Mouse (Mus musculus): ENCODE results near the gene Zfp385a. TPM values are rescaled to one million over a fixed set of nuclear protein-coding genes. Genes with fewer than 3 reads are reported as not detected.

The Zfp385a gene
- total RNA-seq, 2 experiments from 2014 or later, result 8.0 to 13.0 TPM

DNA sequence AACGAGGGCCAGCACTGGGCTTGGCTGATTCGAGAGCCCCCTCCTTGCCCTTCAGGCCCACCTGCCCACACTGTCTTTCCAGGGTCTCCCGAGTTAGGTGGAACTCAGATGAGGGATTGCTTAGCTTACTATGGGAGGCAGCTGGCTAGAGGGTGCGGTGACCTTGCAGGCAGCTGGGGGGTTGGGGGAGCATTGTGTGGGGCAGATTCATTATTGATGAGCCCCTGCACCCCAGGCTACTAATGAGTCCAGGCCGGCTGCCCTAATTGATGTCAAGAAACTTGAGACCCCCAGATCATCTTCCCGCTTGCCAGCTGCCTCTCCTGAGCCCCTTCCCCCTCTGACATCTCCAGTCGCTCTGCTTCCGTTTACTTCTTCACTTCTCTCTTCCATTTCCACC, 1.7 kb upstream of the Zfp385a start:
- TF ChIP-seq CTCF (IDR thresholded peaks at IDR 0.05), result no peak
- intact Hi-C loops (cut with DNase I), result no loop called here
- no peak overlapping the region for H3K27ac ChIP-seq
- no peak for DNase-seq
- H3K4me3 ChIP-seq, result no peak overlapping the region

DNA sequence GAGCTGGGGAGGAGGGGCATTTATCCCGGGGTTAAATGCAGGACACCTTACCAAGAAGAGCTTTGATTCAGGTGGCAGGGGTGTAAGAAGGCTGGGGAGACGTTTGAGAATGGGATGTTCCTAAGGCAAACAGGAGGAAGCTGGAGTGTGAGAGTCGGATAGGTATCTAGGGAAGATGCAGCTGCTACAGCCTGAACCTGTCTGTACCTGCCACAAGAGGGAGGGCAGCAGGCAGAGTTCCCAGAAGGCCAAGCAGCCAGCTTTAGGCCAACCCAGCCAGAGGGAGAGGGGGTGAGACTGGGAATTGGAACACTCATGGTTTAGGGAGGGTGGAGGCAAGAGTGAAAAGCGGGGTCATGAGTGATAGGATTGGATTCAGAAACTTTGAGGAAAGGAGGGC, 893 bp upstream of the Zfp385a start:
- DNase-seq, result no peak
- Histone ChIP-seq H3K4me3 (no peak overlapping the region), H3K27ac (no peak overlapping the region)
- intact Hi-C loops (cut with DNase I), result no loop called here
- no peak for TF ChIP-seq CTCF (IDR thresholded peaks at IDR 0.05)

DNA sequence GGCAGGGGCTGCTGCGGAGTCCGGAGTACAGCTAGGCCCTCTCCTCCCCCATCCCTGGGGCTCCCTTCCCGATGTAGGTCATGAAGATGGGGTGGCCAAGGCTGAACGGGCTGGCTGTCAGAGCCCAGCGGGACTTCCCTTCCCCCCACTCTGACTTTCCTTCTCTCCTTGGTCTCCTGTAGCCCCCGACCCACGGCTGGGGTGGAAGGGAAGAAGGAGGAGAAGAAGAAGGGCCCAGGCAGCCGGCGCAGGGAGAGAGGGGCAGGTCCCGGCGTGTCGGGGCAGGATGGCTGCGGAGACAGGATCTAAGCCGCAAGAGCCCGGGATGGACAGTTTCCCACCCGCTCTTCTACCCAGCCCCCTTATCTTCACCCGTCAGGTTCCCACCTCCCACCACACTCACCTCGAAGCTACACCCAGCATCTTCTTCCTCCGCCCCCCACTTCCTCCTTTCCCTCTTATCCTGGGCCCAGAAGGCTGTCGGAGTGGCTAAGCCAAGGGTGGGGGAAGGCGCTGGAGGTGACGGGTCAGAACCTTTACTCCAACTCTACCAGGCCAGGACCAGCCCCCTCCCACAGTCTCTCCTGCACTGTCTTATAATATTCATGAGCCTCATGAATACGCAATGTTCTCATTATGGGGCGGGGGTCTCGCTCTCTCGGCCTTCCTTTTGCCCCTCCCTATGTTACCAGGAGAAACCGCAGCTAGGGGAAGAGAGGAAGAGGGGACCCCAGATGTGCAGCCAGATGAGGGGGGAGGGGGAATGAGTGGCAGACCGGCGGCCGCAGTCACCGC, 530 bp downstream of the Zfp385a start:
- H3K4me3 ChIP-seq, result peak overlapping the region; percentile 71
- intact Hi-C loops (cut with DNase I), result no loop called here
- no peak for DNase-seq
- no peak overlapping the region for H3K27ac ChIP-seq
- no peak for TF ChIP-seq CTCF (IDR thresholded peaks at IDR 0.05)

DNA sequence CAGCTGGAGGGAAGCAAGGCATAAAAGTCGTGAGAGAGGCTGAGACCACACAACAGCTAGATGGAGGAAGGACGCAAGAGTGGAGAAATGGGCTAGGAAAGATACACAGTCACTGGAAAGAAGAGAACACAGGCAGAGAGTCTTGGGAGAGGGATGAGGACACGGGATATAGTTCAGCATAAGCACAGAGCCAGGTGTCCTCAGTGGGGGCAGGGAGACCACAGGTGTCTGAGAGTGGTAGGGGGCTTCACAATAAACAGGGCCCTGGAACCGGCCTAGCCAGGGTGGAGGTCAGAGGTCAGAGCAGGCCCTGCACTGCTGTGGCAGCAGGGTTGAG, 1.1 kb downstream of the Zfp385a start:
- H3K4me3 ChIP-seq, result no peak overlapping the region
- no peak overlapping the region for H3K27ac ChIP-seq
- intact Hi-C loops (cut with DNase I), result no loop called here
- no peak for DNase-seq
- TF ChIP-seq CTCF (IDR thresholded peaks at IDR 0.05), result no peak

DNA sequence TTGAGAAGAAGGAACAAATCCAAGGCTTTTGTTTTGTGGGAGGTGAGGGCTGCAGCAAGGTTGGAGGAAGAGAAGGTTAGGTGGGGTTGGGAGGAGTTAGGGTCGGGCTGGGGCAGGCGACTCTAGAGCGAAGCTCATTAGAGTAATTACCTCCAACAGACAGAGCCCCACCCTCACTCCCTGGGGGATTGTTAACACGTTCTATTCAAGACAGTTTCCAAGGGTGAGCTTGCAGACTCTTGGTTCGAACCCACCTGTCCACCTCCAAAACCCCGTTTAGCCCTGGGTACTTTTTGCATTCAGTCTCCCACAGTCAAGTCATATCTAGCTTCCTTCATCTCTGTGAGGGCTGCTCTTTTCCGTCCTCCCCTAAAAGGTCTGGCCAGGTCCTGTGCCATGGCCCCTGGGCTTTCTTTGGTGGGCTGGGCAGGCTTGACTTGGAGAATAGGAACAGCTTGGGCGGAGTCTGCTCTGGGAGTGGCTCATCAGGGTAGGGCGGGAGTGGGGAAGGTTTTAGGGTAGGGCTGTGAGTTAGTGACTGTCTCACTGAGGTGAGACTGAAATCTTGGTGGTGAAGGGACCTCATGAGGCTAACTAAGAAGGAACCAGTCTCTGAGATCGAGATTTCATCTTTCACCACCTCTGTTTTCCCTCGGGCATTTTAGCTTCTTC, 2.8 kb downstream of the Zfp385a start:
- H3K27ac ChIP-seq, result no peak overlapping the region
- TF ChIP-seq CTCF (IDR thresholded peaks at IDR 0.05), result no peak
- no peak overlapping the region for H3K4me3 ChIP-seq
- intact Hi-C loops (cut with DNase I), result no loop called here
- no peak for DNase-seq

DNA sequence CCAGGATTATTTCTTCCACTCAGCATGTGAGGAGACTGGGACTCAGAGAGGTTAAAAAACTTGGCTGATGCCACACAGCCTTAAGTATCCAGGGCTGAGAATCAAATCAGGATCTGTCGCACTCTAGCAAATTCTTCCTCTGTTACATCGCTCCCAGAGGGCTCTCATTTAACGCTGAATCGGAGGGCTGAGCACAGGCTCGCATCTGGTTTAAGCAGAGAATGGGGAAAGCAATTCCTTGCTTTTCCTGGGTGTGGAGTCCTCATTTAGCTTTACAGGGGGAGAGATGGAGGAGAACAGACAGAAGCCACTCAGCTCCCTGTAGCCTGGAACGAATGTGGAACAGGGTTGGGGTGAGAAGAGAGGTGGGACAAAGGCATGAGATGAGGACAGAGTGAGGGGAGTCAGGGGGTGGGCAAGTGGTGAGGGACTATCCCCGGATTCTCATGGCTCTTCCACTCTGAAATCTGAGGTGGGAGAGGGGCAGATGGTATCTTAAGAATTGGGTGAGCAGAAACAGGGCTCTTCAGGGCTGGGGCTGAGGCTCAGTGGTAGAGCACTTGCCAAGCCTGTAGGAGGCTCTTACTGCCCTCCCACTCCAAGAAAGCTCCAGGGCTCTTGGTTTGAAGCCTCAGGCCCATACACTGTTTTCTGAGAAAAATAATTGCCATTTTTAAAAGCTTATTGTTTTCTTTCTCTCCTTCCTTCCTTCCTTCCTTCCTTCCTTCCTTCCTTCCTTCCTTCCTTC, 4.2 kb downstream of the Zfp385a start:
- DNase-seq, result no peak
- intact Hi-C loops (cut with DNase I), result no loop called here
- TF ChIP-seq CTCF (IDR thresholded peaks at IDR 0.05), result no peak
- H3K4me3 ChIP-seq, result no peak overlapping the region
- H3K27ac ChIP-seq, result peak overlapping the region; percentile 35; the same call in 1 of the 2 replicates

DNA sequence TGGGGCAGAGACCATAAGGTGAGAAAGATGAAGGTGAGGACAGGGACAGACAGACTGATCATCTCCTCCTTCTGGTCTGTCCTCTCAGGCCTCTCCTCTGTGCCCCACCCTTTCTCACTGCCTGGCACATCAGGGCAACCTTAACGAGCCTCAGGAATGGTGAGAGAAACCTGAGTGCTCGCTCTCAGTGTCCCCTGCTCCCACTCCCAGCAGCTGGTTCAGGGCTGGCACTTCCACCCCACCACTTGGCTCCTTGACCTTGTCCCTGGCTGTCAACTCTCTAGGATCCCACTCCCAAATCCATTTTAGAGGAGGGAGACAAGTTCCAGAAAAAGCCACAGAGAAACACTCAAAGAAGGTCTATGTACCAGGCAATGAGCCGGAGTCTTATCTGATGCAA, 4.9 kb downstream of the Zfp385a start:
- TF ChIP-seq CTCF (IDR thresholded peaks at IDR 0.05), result no peak
- DNase-seq, result peak; percentile 65
- intact Hi-C loops (cut with DNase I), result no loop called here
- peak overlapping the region; percentile 35; the same call in 1 of the 2 replicates for H3K27ac ChIP-seq
- H3K4me3 ChIP-seq, result no peak overlapping the region

DNA sequence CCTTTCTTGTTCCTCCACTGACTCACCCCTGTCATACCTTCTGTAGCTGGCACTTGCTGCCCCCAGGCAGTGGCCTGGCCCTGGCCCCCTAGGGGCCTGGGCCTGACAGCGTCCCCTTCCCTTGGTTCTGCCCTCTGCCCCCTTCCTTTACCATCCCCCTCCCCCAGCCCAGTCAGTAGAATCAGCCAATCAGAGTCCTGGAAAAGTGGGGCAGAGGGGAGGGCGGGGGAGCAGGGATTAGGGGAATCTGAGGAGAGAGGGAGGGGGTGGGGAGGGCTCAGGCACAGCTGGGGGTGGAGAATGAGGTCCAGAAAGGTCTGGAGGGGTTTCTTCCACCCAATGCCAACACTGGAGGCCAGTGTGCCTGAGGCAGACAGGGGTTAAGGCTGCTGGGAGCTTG, 5.7 kb downstream of the Zfp385a start:
- no peak for DNase-seq
- H3K27ac ChIP-seq, result peak overlapping the region; percentile 59
- TF ChIP-seq CTCF (IDR thresholded peaks at IDR 0.05), result no peak

DNA sequence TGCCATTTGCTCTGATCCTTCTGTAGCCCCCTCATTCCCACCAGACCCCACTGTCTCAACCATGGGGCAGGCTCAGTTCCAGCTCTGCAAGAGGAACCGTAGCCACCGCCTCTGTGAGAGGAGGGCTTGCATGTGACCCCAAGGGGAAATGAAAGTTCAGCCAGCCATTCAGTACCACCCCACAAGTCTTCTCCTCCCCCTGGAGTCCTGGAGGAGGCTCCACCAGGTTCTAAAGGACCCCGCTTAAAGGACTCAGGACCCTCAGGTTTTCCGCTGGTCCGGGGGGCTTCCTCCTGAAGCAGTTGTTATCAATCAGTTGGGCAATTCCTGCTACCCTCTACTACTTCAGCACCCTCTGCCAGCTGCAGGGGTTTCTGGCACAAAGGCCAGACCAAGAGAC, 6.2 kb downstream of the Zfp385a start:
- no peak for TF ChIP-seq CTCF (IDR thresholded peaks at IDR 0.05)
- DNase-seq, result peak; percentile 52
- intact Hi-C loops (cut with DNase I), result no loop called here
- peak overlapping the region; percentile 59 for H3K27ac ChIP-seq
- peak overlapping the region; percentile 47 for H3K4me3 ChIP-seq

More for the DNA sequence above, 5.7 kb downstream of the Zfp385a start:
- intact Hi-C loops (cut with DNase I), result no loop called here
- H3K4me3 ChIP-seq, result peak overlapping the region; percentile 47

DNA sequence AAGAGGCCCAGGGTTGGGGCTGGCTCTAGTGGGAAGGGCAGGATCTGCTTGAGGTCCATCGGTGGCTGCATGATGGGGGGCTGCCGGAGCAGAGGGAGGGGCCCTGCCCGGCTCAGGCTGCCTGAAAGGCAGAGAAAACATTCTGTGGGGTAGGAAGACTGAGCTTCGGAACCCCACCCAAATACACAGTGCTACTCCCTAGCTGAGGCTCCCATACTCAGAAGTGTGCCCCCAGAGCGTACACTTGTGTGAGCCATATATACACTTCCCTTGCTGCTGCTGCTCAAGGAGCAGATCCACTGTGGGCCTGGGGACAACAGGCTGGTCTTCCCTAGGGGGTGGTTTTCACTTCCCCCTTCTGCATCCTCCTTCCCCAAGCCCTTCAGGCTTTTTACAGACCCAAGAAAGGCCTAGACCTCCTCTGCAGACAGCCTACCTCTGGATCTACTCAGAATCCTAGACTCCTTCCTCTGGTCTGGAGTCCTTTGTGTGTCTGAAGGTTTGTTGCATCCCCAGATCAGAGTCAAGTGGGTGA, 6.7 kb downstream of the Zfp385a start:
- intact Hi-C loops (cut with DNase I), result no loop called here
- peak overlapping the region; percentile 31; the same call in 1 of the 2 replicates for H3K27ac ChIP-seq
- no peak for DNase-seq
- H3K4me3 ChIP-seq, result peak overlapping the region; percentile 47
- TF ChIP-seq CTCF (IDR thresholded peaks at IDR 0.05), result no peak

DNA sequence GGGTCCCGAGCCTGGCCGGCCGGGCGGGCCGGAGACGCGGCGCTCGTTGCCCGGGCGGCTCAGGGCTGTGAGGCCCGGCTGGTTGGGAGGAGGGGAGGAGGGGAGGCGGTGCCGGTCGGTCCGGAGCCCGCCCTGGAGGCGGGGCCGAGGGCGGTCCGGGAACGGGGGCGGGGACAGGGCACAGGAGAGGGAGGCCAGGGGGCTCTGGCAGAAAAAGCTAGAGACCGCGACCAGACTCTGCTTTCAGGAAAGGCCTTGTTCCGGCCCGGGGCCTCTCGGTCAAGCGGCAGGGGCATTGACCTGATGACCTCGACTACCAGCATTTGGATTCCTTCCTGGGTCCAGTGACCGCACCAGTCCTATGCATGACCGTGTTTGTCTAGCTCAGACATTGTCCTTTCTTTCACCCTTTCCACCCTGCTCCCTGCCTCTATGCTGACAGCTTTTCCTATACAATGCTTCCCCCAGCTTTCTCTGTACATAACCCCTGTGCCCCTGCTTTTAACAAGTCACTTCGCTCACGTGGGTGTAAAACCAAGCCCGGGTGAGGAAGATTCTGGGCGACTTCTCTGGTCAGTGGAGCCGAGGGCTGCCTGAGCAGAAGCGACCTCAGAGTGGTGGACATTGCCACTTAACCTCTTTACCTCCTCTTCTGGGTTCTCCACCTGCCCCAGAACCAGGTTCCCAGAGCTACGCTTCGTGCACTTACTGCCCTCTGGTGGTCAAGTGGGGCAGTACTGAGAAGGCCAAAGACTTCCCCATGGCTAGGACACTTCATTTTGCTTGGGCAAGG, 16.2 kb downstream of the Zfp385a start:
- DNase-seq, result peak; percentile 95
- intact Hi-C loops (cut with DNase I), result no loop called here
- Histone ChIP-seq H3K27ac (peak overlapping the region; percentile 83), H3K4me3 (peak overlapping the region; percentile 88)
- TF ChIP-seq CTCF (IDR thresholded peaks at IDR 0.05), result no peak; the same call in 1 of the 2 replicates

DNA sequence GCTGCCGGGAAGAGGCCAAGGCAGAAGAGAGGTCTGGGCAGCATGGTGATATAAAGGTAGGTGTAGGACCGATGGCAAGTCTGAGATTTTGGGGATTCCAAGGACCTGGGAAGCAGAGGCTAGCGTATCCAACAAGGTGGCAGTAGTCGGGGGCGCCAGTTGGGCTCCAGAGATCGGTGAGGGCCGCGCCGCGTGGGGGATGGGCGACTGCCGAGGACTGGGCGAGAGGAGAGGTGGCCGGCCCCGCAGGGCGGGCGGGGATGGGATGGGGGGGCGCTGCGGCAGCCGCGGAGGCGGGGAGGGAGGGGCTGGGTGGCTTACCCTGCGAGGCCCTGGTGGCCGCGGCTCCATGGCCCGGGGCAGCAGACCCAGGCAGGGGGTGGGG, 16.8 kb downstream of the Zfp385a start:
- intact Hi-C loops (cut with DNase I), result no loop called here
- no peak for DNase-seq
- Histone ChIP-seq H3K27ac (peak overlapping the region; percentile 83), H3K4me3 (peak overlapping the region; percentile 88)
- TF ChIP-seq CTCF (IDR thresholded peaks at IDR 0.05), result no peak
